ENCODE assay signal across 8 mouse cellular contexts in genomic region chr17:56162231-56162774, GRCm38 (mm10). TPM values are rescaled to one million over a fixed set of nuclear protein-coding genes. Genes with fewer than 3 reads are reported as not detected.
A peak's percentile ranks its signal among the peaks of the same experiment; 100 is the strongest.
DNase-seq lines count a peak whose midpoint lies in the region; ATAC-seq lines count a peak whose summit lies in the region.

Gene Tnfaip8l1, plus strand, starts transcription at chr17:56162477.

- peak; percentile 96 for DNase-seq in CD4-positive, CD25-positive, alpha-beta regulatory T cell, adult 2 months (ENCODE audit: low read depth, low spot score)
- DNase-seq in fat pad, adult 2 months (ENCODE audit: extremely low read depth, low read depth, low spot score) = peak; percentile 25
- DNase-seq in kidney, postnatal 10 days = peak; percentile 97
- DNase-seq in natural killer cell, adult 2 months (ENCODE audit: low spot score in 2 of 2) = peak; percentile 85 to 88

- no peaks in the 10 kb centered on the region for H3K36me3 ChIP-seq in heart, embryonic 13.5 days
- no peaks in the 10 kb centered on the region for H3K36me3 ChIP-seq in liver, embryonic 12.5 days
- H3K36me3 ChIP-seq in stomach, embryonic 15.5 days = no peaks in the 10 kb centered on the region

- H3K4me1 ChIP-seq in brown adipose tissue, adult 24 weeks (ENCODE audit: control insufficient read depth, insufficient read depth, insufficient read length, low read length) = peaks cover 5% of the 10 kb centered on the region; the same call in 1 of the 2 replicates
- peaks cover 25% of the 10 kb centered on the region for H3K4me1 ChIP-seq in heart, embryonic 13.5 days
- peaks cover 38% of the 10 kb centered on the region for H3K4me1 ChIP-seq in liver, embryonic 12.5 days
- peaks cover 23% of the 10 kb centered on the region for H3K4me1 ChIP-seq in stomach, embryonic 15.5 days

- H3K9ac ChIP-seq in heart, embryonic 13.5 days = peak within 1 kb of the TSS; percentile 79
- peak within 1 kb of the TSS; percentile 61 for H3K9ac ChIP-seq in liver, embryonic 12.5 days
- peak within 1 kb of the TSS; percentile 20; the same call in 1 of the 2 replicates for H3K9ac ChIP-seq in stomach, embryonic 15.5 days

- H3K27ac ChIP-seq in brown adipose tissue, adult 24 weeks (replicated peaks; ENCODE audit: low read depth, low read length) = peak within 1 kb of the TSS; percentile 86
- H3K27ac ChIP-seq in heart, embryonic 13.5 days (replicated peaks) = peak within 1 kb of the TSS; percentile 40; the same call in 1 of the 2 replicates
- H3K27ac ChIP-seq in liver, embryonic 12.5 days = no peak within 1 kb of the TSS
- peak within 1 kb of the TSS; percentile 52; the same call in 1 of the 2 replicates for H3K27ac ChIP-seq in stomach, embryonic 15.5 days

- WGBS in heart, embryonic 13.5 days = under 1% methylated on average over 30 of the region's 30 CpGs
- WGBS in liver, embryonic 12.5 days (ENCODE audit: insufficient replicate concordance) = 2% methylated on average over 30 of the region's 30 CpGs
- 1% methylated on average over 30 of the region's 30 CpGs for WGBS in stomach, embryonic 15.5 days

- peaks cover 41% of the 10 kb centered on the region for H3K27me3 ChIP-seq in heart, embryonic 13.5 days (replicated peaks)
- H3K27me3 ChIP-seq in liver, embryonic 12.5 days (replicated peaks) = peaks cover 28% of the 10 kb centered on the region
- peaks cover 17% of the 10 kb centered on the region for H3K27me3 ChIP-seq in stomach, embryonic 15.5 days (replicated peaks)

- peak within 1 kb of the TSS; percentile 84 for H3K4me2 ChIP-seq in heart, embryonic 13.5 days
- peak within 1 kb of the TSS; percentile 79 for H3K4me2 ChIP-seq in liver, embryonic 12.5 days
- peak within 1 kb of the TSS; percentile 85 for H3K4me2 ChIP-seq in stomach, embryonic 15.5 days

- H3K4me3 ChIP-seq in brown adipose tissue, adult 24 weeks (ENCODE audit: insufficient read depth, low read depth, low read length) = peak within 1 kb of the TSS; percentile 59
- H3K4me3 ChIP-seq in heart, embryonic 13.5 days = peak within 1 kb of the TSS; percentile 54
- peak within 1 kb of the TSS; percentile 51 for H3K4me3 ChIP-seq in liver, embryonic 12.5 days
- H3K4me3 ChIP-seq in stomach, embryonic 15.5 days (replicated peaks) = peak within 1 kb of the TSS; percentile 41

- no peaks in the 10 kb centered on the region for H3K9me3 ChIP-seq in heart, embryonic 13.5 days
- no peaks in the 10 kb centered on the region for H3K9me3 ChIP-seq in liver, embryonic 12.5 days (replicated peaks)
- H3K9me3 ChIP-seq in stomach, embryonic 15.5 days = no peaks in the 10 kb centered on the region

- ATAC-seq in heart, embryonic 13.5 days (ENCODE audit: extremely low read depth, insufficient number of reproducible peaks, low FRiP score, low TSS enrichment) = peak; percentile 94
- ATAC-seq in liver, embryonic 12.5 days = peak; percentile 96
- peak; percentile 97 for ATAC-seq in stomach, embryonic 15.5 days (ENCODE audit: insufficient read depth, low FRiP score, low read depth)

RNA-seq across cellular contexts. Expression of gene Tnfaip8l1, which starts in this region (rescaled TPM):
- polyA plus RNA-seq in brown adipose tissue, adult 24 weeks (2012; ENCODE audit: insufficient read depth, insufficient read length, missing spikeins) = 0.36 and 1.4 TPM in 2 replicates
- 6.5 and 6.9 TPM in 2 replicates for polyA plus RNA-seq in heart, embryonic 13.5 days (2015; fragmentation: Nextera tagmentation; extraction: Ambion mirVana)
- 3.7 TPM in 2 replicates for polyA plus RNA-seq in liver, embryonic 12.5 days (2016; fragmentation: Nextera tagmentation; extraction: Ambion mirVana)
- 13.2 and 14.8 TPM in 2 replicates for polyA plus RNA-seq in stomach, embryonic 15.5 days (2015; fragmentation: Nextera tagmentation; extraction: Ambion mirVana)

Comparison
In these comparisons a context has a peak if more than half of its experiments do, and no peak if none do; other contexts are left out.
1. DNase-seq: peak in every context shown above with its lines; median percentile 97 in kidney, postnatal 10 days; 96 in CD4-positive, CD25-positive, alpha-beta regulatory T cell, adult 2 months; 86 in natural killer cell, adult 2 months; 25 in fat pad, adult 2 months.
2. H3K9ac ChIP-seq: peak in every context shown above with its lines; median percentile 79 in heart, embryonic 13.5 days; 61 in liver, embryonic 12.5 days; 20 in stomach, embryonic 15.5 days.